Mouse (Mus musculus): ENCODE measurements around the gene Snrpd2.
"Not testable (repeated sequence)": the region's sequence is repeated elsewhere in the genome, so short reads cannot be mapped to it uniquely, and the experiment has no call there.

Snrpd2 gene

DNA sequence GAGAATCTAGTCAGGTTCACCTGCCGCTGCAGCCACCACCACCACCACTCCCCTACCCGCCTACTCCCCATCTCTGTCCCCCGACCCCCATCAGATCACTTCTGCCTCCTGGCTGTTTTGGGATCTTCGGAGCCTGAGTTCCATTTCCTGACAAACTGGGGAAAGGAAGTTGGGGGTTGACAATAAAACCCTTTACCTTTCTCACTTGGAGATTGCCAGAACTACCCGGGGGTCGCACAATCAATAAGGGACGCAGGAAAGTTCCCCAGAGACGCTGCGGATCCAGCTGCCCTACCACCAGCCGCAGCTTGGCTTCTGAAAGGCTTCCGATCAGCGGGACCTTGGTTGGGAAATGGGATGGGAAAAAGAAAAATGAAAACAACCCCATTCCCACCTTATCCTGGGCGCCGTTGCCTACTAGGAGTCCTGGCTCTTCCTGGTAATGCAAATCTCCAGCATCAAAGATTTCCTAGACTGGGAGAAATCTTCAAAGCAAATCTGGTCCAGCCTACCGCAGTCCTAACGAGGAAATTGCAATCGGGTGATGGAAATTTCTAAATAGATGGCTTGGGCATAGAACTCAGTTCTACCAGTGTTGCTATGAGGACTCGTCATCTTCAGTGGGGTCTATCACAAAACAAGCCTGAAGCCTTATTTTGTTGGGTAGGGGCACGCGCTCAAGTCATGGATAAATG, 1.2 kb upstream of the Snrpd2 start:
- in situ Hi-C loops (cut with MboI; ENCODE audit: unreplicated experiment in 2 of 2) = no loop called here

GRCm38 (mm10) chr7:19148875-19149541, 514 bp upstream of the Snrpd2 start, which contains the start of gene Qpctl:
Qpctl (minus strand) TSS chr7:19149291.
- in situ Hi-C loops (cut with MboI; ENCODE audit: unreplicated experiment in 2 of 2) = no loop called here

- in situ Hi-C loops (cut with MboI; ENCODE audit: unreplicated experiment in 2 of 2) = not testable (repeated sequence)
Measured at GRCm38 (mm10) chr7:19151121-19151520, 1.6 kb downstream of the Snrpd2 start.

DNA sequence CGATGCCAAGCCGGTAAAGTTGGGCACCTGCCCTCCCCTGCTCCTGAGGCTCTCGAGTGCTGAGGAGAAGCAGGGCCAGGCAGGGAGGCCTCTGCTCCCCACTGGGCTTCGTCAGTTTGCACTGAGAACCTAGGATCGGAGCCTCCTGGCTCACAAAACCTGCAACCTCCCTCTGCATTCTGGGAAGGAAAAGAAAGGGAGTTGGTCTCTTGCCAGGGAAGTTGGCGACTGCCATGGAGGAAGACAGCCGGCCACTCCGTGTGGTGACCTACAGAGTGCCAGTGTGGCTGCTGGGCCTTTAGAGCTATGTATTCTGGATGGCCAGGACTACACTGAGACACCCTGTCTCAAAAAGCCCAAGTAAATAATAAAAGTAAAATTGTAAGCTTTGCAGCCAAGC, 5.3 kb downstream of the Snrpd2 start:
- in situ Hi-C loops (cut with MboI; ENCODE audit: unreplicated experiment in 2 of 2) = no loop called here

DNA sequence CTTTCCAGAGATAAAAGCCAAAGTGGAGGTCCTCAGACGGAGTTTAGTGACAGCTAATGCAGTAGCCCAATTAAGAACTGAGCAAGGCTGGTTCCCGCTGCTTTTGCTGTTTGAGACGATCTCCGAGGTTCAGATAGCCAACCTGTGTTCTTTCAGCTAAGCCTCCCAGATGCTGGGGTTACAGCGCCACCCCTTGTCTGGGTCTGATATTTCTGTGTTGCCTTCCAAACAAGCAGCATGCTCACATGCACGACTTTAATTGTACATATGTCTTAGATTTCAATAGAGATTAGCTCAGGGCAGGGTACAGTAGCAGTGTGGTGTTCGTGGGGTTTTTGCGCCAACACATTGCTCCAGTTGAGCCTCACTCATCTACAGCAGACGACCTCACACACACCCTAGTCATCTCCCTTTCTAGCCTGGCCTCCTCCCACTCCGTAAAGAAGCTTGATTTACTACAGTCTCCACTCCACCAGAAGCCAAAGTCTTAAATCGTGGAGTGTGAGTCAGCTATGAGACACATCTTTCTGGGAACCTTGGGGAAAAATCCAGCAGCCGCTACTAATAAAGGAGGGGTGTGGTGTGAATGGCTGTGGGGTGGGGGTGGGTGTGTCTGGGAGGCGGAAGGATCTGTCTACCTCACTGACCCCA, 6.4 kb downstream of the Snrpd2 start:
- in situ Hi-C loops (cut with MboI; ENCODE audit: unreplicated experiment in 2 of 2) = no loop called here

GRCm38 (mm10) chr7:19157160-19157800, 7.8 kb downstream of the Snrpd2 start:
- in situ Hi-C loops (cut with MboI; ENCODE audit: unreplicated experiment in 2 of 2) = no loop called here

GRCm38 (mm10) chr7:19158601-19159000, 9.1 kb downstream of the Snrpd2 start:
- in situ Hi-C loops (cut with MboI; ENCODE audit: unreplicated experiment in 2 of 2) = no loop called here

- in situ Hi-C loops (cut with MboI; ENCODE audit: unreplicated experiment in 2 of 2) = no loop called here
Measured at GRCm38 (mm10) chr7:19159411-19159810, 9.9 kb downstream of the Snrpd2 start.

DNA sequence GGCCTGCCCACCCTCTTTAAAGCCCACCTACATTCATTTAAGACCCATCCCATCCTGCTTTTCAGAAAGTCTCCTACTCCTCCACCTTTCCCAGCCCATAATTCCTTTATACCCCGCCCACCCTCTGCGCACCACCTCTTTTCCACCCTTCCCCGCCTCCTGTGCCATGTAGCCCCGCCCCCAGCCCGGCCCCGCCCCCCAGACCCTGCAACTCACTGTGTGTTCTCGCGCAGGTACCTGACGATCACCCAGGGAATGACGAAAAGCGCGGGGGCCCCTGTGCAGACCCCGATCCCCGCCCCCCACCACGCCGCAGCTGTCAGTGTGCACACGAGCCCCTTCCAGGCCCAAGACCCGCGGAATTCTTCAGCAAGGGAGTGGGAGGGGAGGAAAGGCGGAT, 10.6 kb downstream of the Snrpd2 start:
- in situ Hi-C loops (cut with MboI; ENCODE audit: unreplicated experiment in 2 of 2) = loop anchor here in 1 of 2 experiments (10.0 kb wide), 1 partner anchor 125 kb away; the partner anchor contains the start of genes Ppm1n and Rtn2

DNA sequence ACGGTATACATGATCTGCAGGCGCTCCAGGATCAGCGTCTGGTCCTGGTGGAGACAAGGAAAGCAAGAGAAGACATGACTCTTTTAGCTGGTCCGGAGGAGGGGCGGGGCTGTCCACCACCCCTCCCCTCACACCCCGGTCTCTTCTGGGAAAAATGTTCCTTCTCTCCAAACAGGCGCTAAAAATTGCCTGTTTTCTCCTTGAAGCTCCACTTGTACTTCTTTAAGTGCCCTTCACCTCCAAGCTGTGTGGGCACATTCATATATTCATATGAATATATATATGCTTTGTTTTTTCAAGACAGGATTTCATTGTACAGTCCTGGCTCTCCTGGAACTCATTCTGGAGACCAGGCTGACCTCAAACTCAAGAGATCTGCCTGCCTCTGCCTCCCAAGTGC, 13.4 kb downstream of the Snrpd2 start:
- in situ Hi-C loops (cut with MboI; ENCODE audit: unreplicated experiment in 2 of 2) = loop anchor here in 1 of 2 experiments (10.0 kb wide), 1 partner anchor 122 kb away; the partner anchor contains the start of genes Ppm1n and Rtn2

DNA sequence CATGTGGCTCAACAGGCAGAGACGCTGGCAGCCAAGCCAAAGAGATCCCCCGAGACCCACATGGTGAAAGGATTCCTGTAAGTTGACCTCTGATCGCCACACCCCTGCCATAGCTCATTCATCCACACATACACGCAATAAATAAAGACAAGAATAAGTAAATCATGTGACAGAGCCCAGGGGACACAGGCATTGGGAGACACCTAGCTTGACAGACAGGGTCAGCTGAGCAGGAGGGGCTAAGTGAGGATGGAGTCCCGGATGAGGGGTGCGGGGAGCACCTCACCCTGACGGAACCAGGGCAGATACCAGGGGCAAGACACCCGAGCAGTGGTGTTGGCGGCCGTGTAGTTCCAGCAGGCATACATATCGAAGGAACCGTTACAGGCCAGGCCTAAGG, 14.2 kb downstream of the Snrpd2 start:
- in situ Hi-C loops (cut with MboI; ENCODE audit: unreplicated experiment in 2 of 2) = loop anchor here in 1 of 2 experiments (10.0 kb wide), 1 partner anchor 121 kb away; the partner anchor contains the start of genes Ppm1n and Rtn2

GRCm38 (mm10) chr7:19164189-19164588, 14.7 kb downstream of the Snrpd2 start:
- in situ Hi-C loops (cut with MboI; ENCODE audit: unreplicated experiment in 2 of 2) = loop anchor here in 1 of 2 experiments (10.0 kb wide), 1 partner anchor 121 kb away; the partner anchor contains the start of genes Ppm1n and Rtn2

- in situ Hi-C loops (cut with MboI; ENCODE audit: unreplicated experiment in 2 of 2) = loop anchor here in 1 of 2 experiments (10.0 kb wide), 1 partner anchor 120 kb away; the partner anchor contains the start of genes Ppm1n and Rtn2
Measured at GRCm38 (mm10) chr7:19164978-19165377, 15.5 kb downstream of the Snrpd2 start.

GRCm38 (mm10) chr7:19165656-19166423, 16.3 kb downstream of the Snrpd2 start, which contains the start of gene Gipr:
Gipr (minus strand) TSS chr7:19166127.
- in situ Hi-C loops (cut with MboI; ENCODE audit: unreplicated experiment in 2 of 2) = loop anchor here in 1 of 2 experiments (10.0 kb wide), 1 partner anchor 119 kb away; the partner anchor contains the start of genes Ppm1n and Rtn2

- in situ Hi-C loops (cut with MboI; ENCODE audit: unreplicated experiment in 2 of 2) = loop anchor here in 1 of 2 experiments (10.0 kb wide), 1 partner anchor 118 kb away; the partner anchor contains the start of genes Ppm1n and Rtn2
Measured at GRCm38 (mm10) chr7:19166990-19167389, 17.5 kb downstream of the Snrpd2 start.

GRCm38 (mm10) chr7:19169506-19169905, 20.0 kb downstream of the Snrpd2 start:
- in situ Hi-C loops (cut with MboI; ENCODE audit: unreplicated experiment in 2 of 2) = loop anchor here in 1 of 2 experiments (10.0 kb wide), 1 partner anchor 115 kb away; the partner anchor contains the start of genes Ppm1n and Rtn2

DNA sequence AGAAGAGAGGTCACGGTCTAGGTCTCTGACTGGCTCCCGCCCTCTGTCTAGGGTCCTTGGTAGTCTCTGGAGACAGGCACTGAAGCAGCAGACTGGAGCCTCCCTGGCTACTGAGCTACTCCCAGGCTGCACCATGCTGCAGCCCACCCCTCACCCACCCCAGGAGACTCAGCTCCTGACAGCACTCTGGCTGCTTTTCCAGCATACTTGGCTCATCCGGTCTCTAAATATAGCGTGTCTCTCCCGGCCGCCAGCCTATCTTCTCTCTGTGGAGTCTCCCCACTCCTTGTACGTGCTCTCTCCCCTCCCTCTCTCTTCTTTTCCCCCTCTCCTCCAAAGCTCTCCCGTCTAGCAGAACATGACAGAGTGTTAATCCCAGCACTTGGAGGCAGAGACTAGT, 20.6 kb downstream of the Snrpd2 start:
- in situ Hi-C loops (cut with MboI; ENCODE audit: unreplicated experiment in 2 of 2) = loop anchor here in 1 of 2 experiments (5.0 kb wide), 1 partner anchor 33 kb away; no protein-coding TSS in a partner anchor

DNA sequence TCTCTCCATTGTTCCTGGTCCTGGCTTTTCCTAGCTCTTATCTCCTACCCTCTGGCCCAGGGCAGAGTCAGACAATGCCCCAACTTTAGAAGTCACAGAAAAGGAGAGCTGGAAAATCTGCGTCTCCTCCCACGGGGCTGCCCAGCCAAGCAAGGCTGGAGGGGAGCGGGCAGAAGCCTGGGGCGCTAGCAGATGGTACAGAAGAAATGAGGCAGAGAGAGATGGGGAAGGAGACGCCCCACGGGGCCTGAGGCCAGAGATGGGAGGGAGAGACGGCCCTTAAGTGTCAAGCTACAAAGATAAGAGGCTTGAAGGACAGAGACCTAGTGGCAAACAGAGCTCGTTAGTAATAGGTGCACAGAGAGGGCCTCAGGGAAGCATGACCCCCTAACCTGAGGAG, 22.3 kb downstream of the Snrpd2 start:
- in situ Hi-C loops (cut with MboI; ENCODE audit: unreplicated experiment in 2 of 2) = loop anchor here in 1 of 2 experiments (5.0 kb wide), 1 partner anchor 35 kb away; no protein-coding TSS in a partner anchor

DNA sequence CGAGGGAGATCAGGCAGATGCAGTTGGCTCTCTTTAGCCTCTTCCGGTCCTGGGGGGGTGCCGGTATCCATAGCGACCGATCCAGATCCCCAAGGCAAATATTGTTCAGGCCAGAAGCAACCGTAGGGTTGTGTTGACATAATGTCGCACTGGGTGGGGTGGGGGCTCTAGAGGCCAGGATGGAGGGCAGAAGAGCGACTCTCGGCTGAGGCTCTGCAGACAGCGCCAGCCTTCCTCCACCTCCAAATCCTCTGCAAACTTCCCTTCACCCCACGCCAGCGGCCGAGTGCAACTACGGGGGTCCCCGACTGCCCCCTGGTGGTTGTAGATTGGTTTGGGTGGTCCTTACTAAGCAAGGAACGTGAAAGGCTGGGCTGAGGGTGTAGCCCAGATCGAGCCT, 23.4 kb downstream of the Snrpd2 start:
- in situ Hi-C loops (cut with MboI; ENCODE audit: unreplicated experiment in 2 of 2) = loop anchor here in 1 of 2 experiments (5.0 kb wide), 1 partner anchor 36 kb away; no protein-coding TSS in a partner anchor
